In the genomic region with DNA sequence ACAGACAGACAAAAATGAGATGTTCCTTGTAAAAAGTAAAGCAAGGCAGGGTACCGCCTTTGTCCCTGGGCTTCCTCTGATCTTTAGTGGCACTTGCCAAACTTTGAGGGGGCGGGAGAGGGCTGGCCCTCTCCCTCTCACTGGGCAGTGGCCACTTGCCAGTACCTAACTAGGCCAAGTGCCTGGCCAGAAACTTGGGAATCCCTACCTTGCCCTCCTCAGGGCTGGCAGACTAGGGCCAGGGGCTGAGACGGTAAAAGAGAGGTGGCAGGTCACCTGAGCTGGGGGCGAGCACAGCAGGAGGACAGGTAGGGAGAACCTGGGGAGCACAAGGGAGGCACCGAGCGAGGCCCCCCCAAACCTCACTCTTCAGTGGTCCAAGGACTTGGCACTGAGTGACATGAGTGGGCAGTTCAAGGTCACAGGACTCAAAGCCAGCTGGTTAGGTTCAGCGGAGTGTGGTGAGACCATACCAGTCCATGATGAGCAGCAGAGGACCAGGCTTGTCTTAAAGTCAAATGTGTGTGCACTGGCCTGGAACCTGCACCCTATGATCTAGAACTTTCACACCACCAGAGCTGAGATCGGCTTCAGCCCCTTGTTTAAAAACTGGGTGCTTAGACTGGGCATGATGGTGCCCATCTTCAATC, we compare ENCODE assay signal across 7 mouse cellular contexts.
DNase-seq lines count a peak whose midpoint lies in the region.

No protein-coding gene starts in this region.

- DNase-seq in heart, adult 11 months: peak; percentile 92
- DNase-seq in heart, adult 9 months (ENCODE audit: low spot score in 2 of 2): no peak
- peak; percentile 37 for DNase-seq in right cerebral cortex, adult 18-20 months
- DNase-seq in right cerebral cortex, postnatal 25 days: no peak
- DNase-seq in cerebellum, postnatal 36 days: peak; percentile 51 to 64
- DNase-seq in lung, postnatal 36 days: peak; percentile 48
- no peak for DNase-seq in embryo, embryonic 10 days (ENCODE audit: low spot score)

Comparison
In these comparisons a context has a peak if more than half of its experiments do, and no peak if none do; other contexts are left out.
1. DNase-seq: peak in heart, adult 11 months (single experiment), right cerebral cortex, adult 18-20 months (single experiment), cerebellum, postnatal 36 days (2 of 2) and lung, postnatal 36 days (single experiment); none in heart, adult 9 months (0 of 2), right cerebral cortex, postnatal 25 days (single experiment) and embryo, embryonic 10 days (single experiment).